Mouse (Mus musculus) lung, postnatal 0 days (tissue): Measurements from ENCODE around the gene Sp1.

Experiments
- CTCF ChIP-seq: IDR thresholded peaks from 2 replicates; pipeline ENCODE4 v1.5.1; 2016; ENCODE audit warnings: antibody characterized with exemption, mild to moderate bottlenecking
- EP300 ChIP-seq: IDR thresholded peaks from 2 replicates; pipeline ENCODE4 v1.6.1; 2016; ENCODE audit warnings: antibody characterized with exemption, mild to moderate bottlenecking, control low read depth

GRCm38 (mm10) chr15:102392520-102392919 lies 13.4 kb upstream of the Sp1 start:
- no peak for TF ChIP-seq EP300
- no peak for TF ChIP-seq CTCF
